Mouse (Mus musculus) testis, adult 10 weeks (tissue): ENCODE data around the gene Znhit3. TPM values are rescaled to one million over a fixed set of nuclear protein-coding genes. Genes with fewer than 3 reads are reported as not detected.

Experiments
- polyA plus RNA-seq: library from polyadenylated mRNA; stranded (reverse); fragments of 350-450 nt; fragmentation: Illumina TruSeq; extraction: RNeasy Lipid Tissue Mini Kit (QIAGEN cat#74804); gene quantifications from one replicate; pipeline ENCODE4 v1.2.3, GENCODE M21; 2014; ENCODE audit warnings: low read depth, low replicate concordance

Znhit3 gene
- 45.5 TPM for polyA plus RNA-seq

GRCm38 (mm10) chr11:84916053-84916702 lies at the start of gene Znhit3:
Gene Znhit3, minus strand, starts transcription at chr11:84916366.

GRCm38 (mm10) chr11:84957591-84958270 lies 41.6 kb upstream of the Znhit3 start, which contains the start of gene Car4:
Gene Car4, plus strand, starts transcription at chr11:84957786.

GRCm38 (mm10) chr11:84879772-84880464 lies 36.2 kb downstream of the Znhit3 start, which contains the start of the genes Myo19 and Pigw:
Gene Myo19, plus strand, starts transcription at chr11:84880148.
Gene Pigw, minus strand, starts transcription at chr11:84880285.

GRCm38 (mm10) chr11:84870337-84871043 lies 45.7 kb downstream of the Znhit3 start, which contains the start of gene Ggnbp2:
Gene Ggnbp2, minus strand, starts transcription at chr11:84870817.

Other genes starting within 250 kb of the Znhit3 start
- 1.8 TPM for gene Mrm1, start 96.9 kb downstream of the Znhit3 start, polyA plus RNA-seq
- 6.0 TPM for gene Dhrs11, start 87.4 kb downstream of the Znhit3 start, polyA plus RNA-seq
- 963 TPM for gene Ggnbp2, start 45.5 kb downstream of the Znhit3 start, polyA plus RNA-seq
- gene Myo19, start 36.2 kb downstream of the Znhit3 start, polyA plus RNA-seq, result 6.7 TPM
- 7.4 TPM for gene Pigw, start 36.1 kb downstream of the Znhit3 start, polyA plus RNA-seq
- gene Car4, start 41.4 kb upstream of the Znhit3 start, polyA plus RNA-seq, result 1.8 TPM
- 243 TPM for gene Usp32, start 223.8 kb upstream of the Znhit3 start, polyA plus RNA-seq